Mouse (Mus musculus) MEL (cell line): ENCODE data around the gene Cux1.

ENCODE experiments used
- BHLHE40 ChIP-seq: IDR thresholded peaks from 2 replicates; pipeline ENCODE4 v1.6.1; 2012; ENCODE audit warnings: low read depth, mild to moderate bottlenecking, inconsistent platforms, low read length, improper control_type of control experiment, borderline replicate concordance
- CTCF ChIP-seq, 3 experiments: IDR thresholded peaks in 2 of 3; conservative IDR thresholded peaks in 1 of 3; 2 replicates each; pipeline ENCODE4 v1.5.1; 2011 to 2012; ENCODE audit warnings: low read length in 3 of 3, low read depth in 2 of 3, mild to moderate bottlenecking in 2 of 3, improper control_type of control experiment in 1 of 3, inconsistent platforms in 1 of 3, mixed read lengths in 1 of 3, moderate library complexity in 1 of 3; ENCODE audit not compliant: control insufficient read depth in 1 of 3, insufficient read depth in 1 of 3, poor library complexity in 1 of 3, severe bottlenecking in 1 of 3
- E2F4 ChIP-seq: IDR thresholded peaks from 2 replicates; pipeline ENCODE4 v1.6.1; 2011; ENCODE audit warnings: low read depth, low read length, improper control_type of control experiment, borderline replicate concordance
- KAT2A ChIP-seq: conservative IDR thresholded peaks from 2 replicates; pipeline ENCODE4 v1.6.1; 2012; ENCODE audit warnings: low read depth, low read length, improper control_type of control experiment, inconsistent platforms
- MAZ ChIP-seq: IDR thresholded peaks from 2 replicates; pipeline ENCODE4 v1.6.1; 2012; ENCODE audit warnings: low read depth, mild to moderate bottlenecking, inconsistent platforms, low read length, improper control_type of control experiment
- MXI1 ChIP-seq: IDR thresholded peaks from 2 replicates; pipeline ENCODE4 v1.6.1; 2011; ENCODE audit warnings: mild to moderate bottlenecking, low read depth, low read length, improper control_type of control experiment
- POLR2A ChIP-seq, 2 experiments: IDR thresholded peaks; 2 replicates each; pipeline ENCODE4 v1.6.1; 2011 to 2012; ENCODE audit warnings: low read length in 2 of 2, mild to moderate bottlenecking in 2 of 2, control low read depth in 1 of 2, improper control_type of control experiment in 1 of 2, low read depth in 1 of 2, moderate library complexity in 1 of 2; ENCODE audit not compliant: control insufficient read depth in 1 of 2, insufficient read depth in 1 of 2, poor library complexity in 1 of 2
- POLR2AphosphoS5 ChIP-seq: IDR thresholded peaks from 2 replicates; pipeline ENCODE4 v1.6.1; 2012; ENCODE audit warnings: low read depth, borderline replicate concordance, mild to moderate bottlenecking, inconsistent platforms, low read length, moderate library complexity, mixed read lengths
- RCOR1 ChIP-seq: IDR thresholded peaks from 2 replicates; pipeline ENCODE4 v1.6.1; 2012; ENCODE audit warnings: low read depth, mild to moderate bottlenecking, inconsistent platforms, low read length, improper control_type of control experiment
- TAL1 ChIP-seq: IDR thresholded peaks from 2 replicates; pipeline ENCODE4 v1.6.1; 2012; ENCODE audit warnings: mild to moderate bottlenecking, inconsistent platforms, low read length, moderate library complexity, mixed read lengths

DNA sequence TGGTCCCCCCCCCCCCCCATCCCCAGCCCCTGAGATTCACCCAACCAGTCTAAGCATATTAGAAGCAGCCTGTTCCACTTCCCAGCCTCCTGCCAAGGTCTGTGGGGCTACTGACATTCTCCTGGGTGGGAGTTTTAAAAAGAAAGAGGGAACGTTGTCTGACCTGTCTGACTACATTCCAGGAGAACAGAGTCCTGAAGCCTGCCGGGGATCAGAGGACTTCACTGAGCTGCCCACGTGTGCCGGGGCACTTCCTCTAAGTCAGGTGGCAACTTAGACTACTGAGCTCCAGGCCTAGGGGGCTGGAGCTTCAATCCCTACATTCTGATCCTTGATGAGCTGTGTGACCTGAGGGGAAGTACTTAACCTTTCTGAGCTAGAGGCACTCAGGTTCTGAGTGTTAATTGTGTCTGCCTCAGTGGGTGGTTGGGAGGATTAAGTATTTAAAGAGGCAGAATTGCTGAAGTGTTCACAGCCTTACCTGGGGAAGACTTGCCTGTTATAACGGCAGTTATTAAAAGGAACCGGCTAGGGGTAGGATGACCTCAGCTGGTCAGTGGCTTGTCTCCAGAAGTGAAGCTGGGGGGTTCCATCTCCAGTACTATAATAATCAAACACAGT lies 41.6 kb upstream of the Cux1 start:
- TF ChIP-seq POLR2A (IDR thresholded peaks at IDR 0.05; ENCODE audit: control insufficient read depth in 1 of 2, insufficient read depth in 1 of 2, low read depth in 1 of 2, low read length in 2 of 2, poor library complexity in 1 of 2): no peak
- TF ChIP-seq CTCF (IDR thresholded peaks at IDR 0.05 in 2 of 3, conservative IDR thresholded peaks at IDR 0.05 in 1 of 3; ENCODE audit: control insufficient read depth in 1 of 3, insufficient read depth in 1 of 3, low read depth in 2 of 3, low read length in 3 of 3, poor library complexity in 1 of 3, severe bottlenecking in 1 of 3): no peak
- no peak for TF ChIP-seq KAT2A
- TF ChIP-seq POLR2AphosphoS5: no peak
- no peak for TF ChIP-seq BHLHE40
- no peak for TF ChIP-seq RCOR1
- TF ChIP-seq MAZ: no peak
- no peak for TF ChIP-seq MXI1
- no peak for TF ChIP-seq TAL1
- no peak for TF ChIP-seq E2F4
